Mouse (Mus musculus) brain, adult 10 weeks (tissue): ENCODE data around the gene Ntng2. TPM values are rescaled to one million over a fixed set of nuclear protein-coding genes. Genes with fewer than 3 reads are reported as not detected.

Source experiments
- polyA plus RNA-seq: library from polyadenylated mRNA; stranded (reverse); fragments of 350-450 nt; fragmentation: Illumina TruSeq; extraction: RNeasy Lipid Tissue Mini Kit (QIAGEN cat#74804); gene quantifications from one replicate; pipeline ENCODE4 v1.2.3, GENCODE M21; 2015; ENCODE audit warnings: low read depth, low replicate concordance

The Ntng2 gene
- 25.8 TPM for polyA plus RNA-seq

DNA sequence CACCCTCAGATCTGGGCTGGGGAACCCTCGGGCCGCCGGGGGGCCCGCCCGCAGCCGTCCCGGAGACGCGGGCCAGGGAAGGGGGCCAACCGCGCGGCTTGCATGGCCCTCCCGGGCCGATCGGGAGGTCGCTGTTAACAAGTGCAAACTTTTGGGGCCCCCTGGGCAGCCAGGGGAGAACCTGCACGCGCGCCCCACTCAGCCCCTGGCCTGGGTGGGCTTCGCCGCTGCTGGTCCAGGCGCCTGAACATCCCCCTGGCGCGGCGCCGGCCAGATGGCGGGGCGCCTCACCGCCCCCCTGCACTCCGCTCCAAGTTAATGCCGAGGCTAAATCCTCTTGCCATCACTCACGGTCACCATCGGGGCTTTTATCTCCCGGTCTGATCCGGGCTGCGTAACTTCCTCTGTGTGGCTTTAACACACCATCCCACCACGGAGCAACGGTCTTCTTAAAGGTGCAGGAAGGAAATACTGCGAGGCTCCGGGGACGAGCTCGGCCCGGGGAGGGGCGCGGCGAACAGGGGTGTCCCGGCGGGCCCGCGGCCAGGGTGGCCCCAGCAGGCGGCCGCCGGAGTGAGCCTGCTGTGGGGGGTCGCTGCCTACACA, at the start of gene Ntng2:
Ntng2 (minus strand) TSS at position 407 of the 606 bp plus-strand sequence.

Other genes with a start within 250 kb of the Ntng2 start
- gene Cfap77, start 197.9 kb downstream of the Ntng2 start, polyA plus RNA-seq = 1.3 TPM
- gene Ttf1, start 192.7 kb downstream of the Ntng2 start, polyA plus RNA-seq = 9.1 TPM
- gene Setx, start 128.8 kb downstream of the Ntng2 start, polyA plus RNA-seq = 19.4 TPM
- 33.3 TPM for gene Med27, start 93.8 kb upstream of the Ntng2 start, polyA plus RNA-seq